Mouse (Mus musculus): ENCODE measurements around the gene Lrch3.
"Not testable (repeated sequence)": the region's sequence is repeated elsewhere in the genome, so short reads cannot be mapped to it uniquely, and the experiment has no call there.

Gene Lrch3

GRCm38 (mm10) chr16:32913937-32914881 lies at the start of gene Lrch3:
Gene Lrch3, plus strand, starts transcription at chr16:32914100.
- DNase-seq (ENCODE audit: low spot score) = peak; percentile 94

- DNase-seq (ENCODE audit: low spot score) = no peak
These were observed 48.5 kb upstream of the Lrch3 start for GRCm38 (mm10) chr16:32865401-32865800.

- no peak for DNase-seq (ENCODE audit: low spot score)
These were observed 47.2 kb upstream of the Lrch3 start for GRCm38 (mm10) chr16:32866713-32867112.

- DNase-seq (ENCODE audit: low spot score) = peak; percentile 93
These were observed 45.9 kb upstream of the Lrch3 start for GRCm38 (mm10) chr16:32867919-32868552.

GRCm38 (mm10) chr16:32870231-32870630 lies 43.7 kb upstream of the Lrch3 start:
- no peak for DNase-seq (ENCODE audit: low spot score)

- DNase-seq (ENCODE audit: low spot score) = no peak
These were observed 40.5 kb upstream of the Lrch3 start for GRCm38 (mm10) chr16:32873366-32873765.

- DNase-seq (ENCODE audit: low spot score) = not testable (repeated sequence)
These were observed 38.6 kb upstream of the Lrch3 start for GRCm38 (mm10) chr16:32875281-32875680.

GRCm38 (mm10) chr16:32875847-32876246 lies 38.1 kb upstream of the Lrch3 start:
- peak; percentile 57 for DNase-seq (ENCODE audit: low spot score)

GRCm38 (mm10) chr16:32876831-32877230 lies 37.1 kb upstream of the Lrch3 start:
- DNase-seq (ENCODE audit: low spot score) = no peak

- DNase-seq (ENCODE audit: low spot score) = peak; percentile 94
These were observed 36.4 kb upstream of the Lrch3 start, which contains the start of the genes Fyttd1 and Rubcn for GRCm38 (mm10) chr16:32877343-32878156. Gene Fyttd1, plus strand, starts transcription at chr16:32877500. Gene Rubcn, minus strand, starts transcription at chr16:32877766.

- DNase-seq (ENCODE audit: low spot score) = no peak
These were observed 35.7 kb upstream of the Lrch3 start for GRCm38 (mm10) chr16:32878157-32878598.

GRCm38 (mm10) chr16:32878972-32879926 lies 34.7 kb upstream of the Lrch3 start:
- DNase-seq (ENCODE audit: low spot score) = no peak

GRCm38 (mm10) chr16:32881538-32881937 lies 32.4 kb upstream of the Lrch3 start:
- no peak for DNase-seq (ENCODE audit: low spot score)

GRCm38 (mm10) chr16:32887996-32888395 lies 25.9 kb upstream of the Lrch3 start:
- DNase-seq (ENCODE audit: low spot score) = no peak

- no peak for DNase-seq (ENCODE audit: low spot score)
These were observed 24.0 kb upstream of the Lrch3 start for GRCm38 (mm10) chr16:32889881-32890280.

- no peak for DNase-seq (ENCODE audit: low spot score)
These were observed 17.8 kb upstream of the Lrch3 start for GRCm38 (mm10) chr16:32896126-32896525.

- no peak for DNase-seq (ENCODE audit: low spot score)
These were observed 12.4 kb upstream of the Lrch3 start for GRCm38 (mm10) chr16:32901360-32902050.

GRCm38 (mm10) chr16:32902051-32902428 lies 11.9 kb upstream of the Lrch3 start:
- no peak for DNase-seq (ENCODE audit: low spot score)

- DNase-seq (ENCODE audit: low spot score) = no peak
These were observed 7.7 kb upstream of the Lrch3 start for GRCm38 (mm10) chr16:32906186-32906585.

- no peak for DNase-seq (ENCODE audit: low spot score)
These were observed 7.2 kb upstream of the Lrch3 start for GRCm38 (mm10) chr16:32906727-32907126.
